Mouse (Mus musculus) E14TG2a.4 (cell line): ENCODE measurements at regions not wholly inside any gene's neighbourhood (a gene's known extent, or its start where the extent isn't known, plus 50 kb on each side); places are given as distances from the start of the nearest gene placed in this dataset.

Experiments used
- CTCF ChIP-seq: conservative IDR thresholded peaks from 2 replicates; pipeline ENCODE4 v1.5.1; 2014; ENCODE audit warnings: low read length
- POU5F1 ChIP-seq: IDR thresholded peaks from 2 replicates; pipeline ENCODE4 v1.6.1; 2014; ENCODE audit warnings: low read length, borderline replicate concordance

GRCm38 (mm10) chr3:15106281-15106680 lies 220.2 kb downstream of the Car2 start:
- TF ChIP-seq CTCF (no peak), POU5F1 (no peak)
